Mouse (Mus musculus) induced T-regulatory cell, adult 2 months (primary cell): ENCODE results near the gene Il1rl1.

Experiments used
- DNase-seq: peaks from one replicate; pipeline ENCODE4 v3.0.0-alpha.2; 2012; ENCODE audit warnings: low read depth

Gene Il1rl1

DNA sequence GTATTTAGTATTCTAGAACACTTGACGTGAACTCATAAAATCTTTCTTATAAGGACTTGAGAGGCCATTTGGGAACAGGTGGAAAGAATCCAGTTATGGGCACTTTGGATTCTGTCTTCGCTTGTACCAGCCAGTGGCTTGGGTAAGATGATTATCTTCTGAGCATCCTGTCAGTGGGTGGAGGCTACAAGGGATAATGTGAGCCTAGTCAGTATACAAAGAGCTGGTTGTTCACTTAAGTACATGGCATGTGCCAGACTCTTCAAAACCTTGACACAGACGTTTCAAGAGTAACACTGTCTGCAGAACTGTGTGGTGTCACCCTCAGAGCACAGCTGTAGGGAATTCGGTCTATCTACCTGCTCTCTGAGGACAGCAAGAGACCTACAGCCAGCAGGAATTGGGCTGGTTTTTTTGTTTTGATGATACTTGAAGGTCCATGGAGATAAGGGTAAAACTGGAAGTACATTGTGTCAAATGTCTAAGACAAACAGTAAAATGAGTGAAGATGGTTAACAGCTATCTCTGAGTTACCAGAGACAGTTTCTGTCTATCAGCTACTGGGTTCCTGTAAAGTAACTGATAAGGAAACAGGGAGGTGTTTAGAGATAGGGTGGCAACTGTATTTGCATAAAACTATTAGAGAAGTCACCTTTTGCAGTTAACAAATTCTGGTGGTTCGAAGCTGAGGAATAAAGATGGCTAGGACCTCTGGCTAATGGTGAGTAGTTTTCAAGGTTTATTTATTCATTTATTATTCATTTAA lies at the start of gene Il1rl1:
TSS of gene Il1rl1 (plus strand) at position 661 of the 766 bp plus-strand sequence.
- DNase-seq: peak; percentile 54

DNA sequence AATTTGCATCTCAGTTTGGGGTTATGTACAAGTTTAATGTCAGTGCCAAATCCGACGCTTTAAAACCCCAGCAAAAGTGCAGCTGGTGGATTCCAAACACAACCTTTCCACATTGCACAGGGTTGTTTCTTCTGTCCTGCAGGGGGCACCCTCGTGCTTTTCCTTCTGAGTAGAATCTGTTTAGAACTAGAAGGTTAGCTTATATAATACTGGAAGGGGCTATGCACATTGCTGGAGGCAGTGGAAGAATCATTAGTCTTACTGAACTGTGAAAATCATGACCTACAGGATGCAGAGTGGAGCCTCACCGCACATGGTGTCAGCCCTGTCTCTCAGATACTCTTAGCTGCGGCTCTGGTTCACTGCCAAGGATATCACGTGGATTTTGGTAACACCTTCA lies 49.3 kb upstream of the Il1rl1 start:
- DNase-seq: peak; percentile 91

DNA sequence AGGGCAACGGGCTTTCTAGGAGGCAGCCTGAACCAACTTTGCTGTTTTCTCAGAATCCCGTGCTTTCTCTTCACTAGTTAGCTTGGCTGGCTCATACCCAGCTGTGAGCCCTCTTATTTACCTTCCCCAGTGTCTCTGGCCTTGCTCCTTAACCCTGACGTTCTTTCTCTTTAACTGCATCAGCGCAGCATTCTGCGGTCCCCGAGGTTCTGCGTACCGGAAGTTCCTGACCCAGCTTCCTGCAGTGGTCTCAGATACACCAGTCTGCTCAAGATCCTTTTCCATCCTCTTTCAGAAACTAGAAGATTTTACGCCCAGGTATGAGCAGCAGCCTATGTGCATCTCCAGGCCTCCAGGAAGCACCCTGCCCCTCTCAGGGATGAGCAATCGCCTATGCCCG lies 48.4 kb upstream of the Il1rl1 start:
- DNase-seq: peak; percentile 85

DNA sequence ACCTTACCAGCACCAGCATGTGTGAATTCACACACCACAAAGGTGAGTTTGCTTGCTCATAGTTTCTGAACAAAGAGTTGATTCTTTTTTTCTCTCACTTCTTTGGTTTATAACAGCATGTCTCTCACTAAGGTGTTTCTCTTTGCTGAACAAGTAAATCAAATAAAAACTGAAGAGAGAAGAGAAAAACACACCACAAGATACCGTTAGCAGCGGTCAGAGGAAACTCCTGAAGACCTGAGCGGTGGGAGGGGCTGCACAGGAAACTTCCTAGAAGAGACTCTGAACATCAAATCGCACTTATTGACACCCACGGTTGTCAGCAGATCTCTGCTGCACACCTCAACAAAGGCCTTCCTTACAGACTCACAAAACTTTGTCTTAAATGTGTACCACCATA lies 46.5 kb upstream of the Il1rl1 start:
- peak; percentile 83 for DNase-seq

DNA sequence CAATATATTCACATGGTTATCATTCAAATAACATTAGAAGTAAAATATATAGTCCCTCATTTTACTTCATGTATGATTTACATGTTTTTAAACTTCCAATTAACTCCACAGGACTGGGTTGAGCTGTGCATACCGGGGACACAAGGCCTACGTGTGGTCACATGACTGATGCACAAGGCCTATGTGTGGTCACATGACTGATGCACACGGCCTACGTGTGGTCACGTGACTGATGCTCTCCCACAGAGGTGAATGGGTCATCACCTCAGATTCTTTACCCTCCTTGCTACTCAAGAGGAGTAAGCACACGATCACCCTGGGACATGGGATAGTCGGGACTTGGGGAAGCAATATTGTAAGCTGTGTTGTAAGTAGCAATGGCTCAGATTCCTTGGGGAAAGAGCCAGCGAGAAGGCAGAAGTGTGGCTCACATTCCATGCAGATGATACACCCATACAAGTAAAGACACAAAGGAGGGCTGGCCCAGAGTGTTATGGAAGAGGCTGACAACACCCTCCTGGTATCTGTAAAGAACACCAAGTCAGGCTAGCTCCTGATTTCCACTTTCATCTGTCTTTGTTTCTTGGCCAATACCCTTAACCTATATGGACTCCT lies 44.3 kb upstream of the Il1rl1 start:
- no peak for DNase-seq

DNA sequence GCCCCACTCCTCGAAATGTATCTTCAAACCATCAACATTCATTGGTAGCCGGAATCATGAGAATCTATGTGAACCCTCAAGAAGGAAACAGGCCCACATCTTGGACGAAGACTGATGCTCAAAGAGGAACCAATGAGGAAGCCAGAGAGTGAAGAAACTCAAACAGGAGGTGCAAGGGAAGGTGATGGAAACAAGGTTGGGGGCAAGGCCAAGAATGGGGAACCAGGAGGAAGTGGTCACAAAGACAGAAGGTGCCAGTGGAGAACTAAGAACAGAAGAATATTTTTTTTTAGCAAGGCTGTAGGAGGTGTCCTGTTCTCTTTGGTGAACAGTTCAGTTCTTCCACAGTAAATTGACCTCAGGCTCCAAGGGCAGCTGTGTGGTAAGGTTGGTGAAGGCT lies 38.0 kb upstream of the Il1rl1 start:
- peak; percentile 56 for DNase-seq

DNA sequence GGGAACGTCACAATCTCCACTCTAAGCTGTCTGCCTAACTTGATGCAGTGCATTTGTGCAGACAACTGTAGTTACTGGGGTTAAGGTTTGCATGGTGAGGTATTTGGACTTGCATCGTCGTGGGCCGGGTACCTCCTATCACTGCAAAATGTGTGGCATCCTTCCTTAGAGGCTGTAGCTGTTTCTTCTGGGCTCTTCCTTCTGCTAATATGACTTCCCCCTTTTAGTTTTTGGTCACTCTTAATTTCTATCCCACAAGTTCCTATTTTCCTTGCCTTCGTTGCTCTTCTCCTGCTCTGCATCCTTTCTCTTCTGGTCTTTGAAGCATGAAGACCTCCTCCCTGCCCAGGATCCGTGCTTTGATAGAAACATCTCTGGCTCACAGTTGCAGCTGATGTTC lies 36.8 kb upstream of the Il1rl1 start:
- peak; percentile 38 for DNase-seq

DNA sequence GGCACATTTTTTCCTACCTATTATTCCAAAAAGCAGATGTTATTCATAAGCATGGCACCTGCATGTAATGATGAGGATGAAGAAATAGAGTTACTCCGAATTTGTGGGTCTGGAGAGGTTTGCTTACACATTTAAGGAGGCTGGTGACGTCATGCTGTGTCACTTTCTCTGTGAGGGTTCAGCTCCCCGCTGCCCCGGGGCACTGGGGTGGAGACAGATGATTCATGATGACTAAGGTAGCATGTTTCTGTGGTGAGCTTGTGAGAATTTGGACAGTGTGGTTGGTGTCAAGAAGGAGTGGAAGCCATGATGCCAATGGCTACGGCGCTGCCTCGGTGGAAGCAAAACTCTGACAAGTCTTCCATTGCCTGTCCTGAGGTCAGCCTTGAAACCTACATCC lies 36.2 kb upstream of the Il1rl1 start:
- DNase-seq: peak; percentile 90

DNA sequence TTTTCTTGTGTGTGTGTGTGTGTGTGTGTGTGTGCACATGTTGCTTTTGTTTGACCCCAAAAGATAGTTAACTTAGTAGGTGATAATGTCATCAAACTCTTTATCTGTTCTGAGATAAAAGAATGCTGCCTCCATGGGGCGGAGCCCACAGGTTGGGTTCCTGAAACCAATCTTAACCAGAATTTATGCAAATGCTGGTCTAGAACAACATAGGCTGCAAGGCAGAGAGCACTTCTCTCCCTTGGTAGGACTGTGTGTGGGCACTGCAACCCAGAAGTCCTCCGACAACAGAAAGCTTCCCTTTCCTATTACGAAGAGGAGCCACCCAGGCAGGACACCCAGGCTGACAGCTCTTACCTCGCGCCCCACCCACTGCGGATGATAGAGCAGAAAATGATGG lies 29.7 kb upstream of the Il1rl1 start:
- peak; percentile 70 for DNase-seq

DNA sequence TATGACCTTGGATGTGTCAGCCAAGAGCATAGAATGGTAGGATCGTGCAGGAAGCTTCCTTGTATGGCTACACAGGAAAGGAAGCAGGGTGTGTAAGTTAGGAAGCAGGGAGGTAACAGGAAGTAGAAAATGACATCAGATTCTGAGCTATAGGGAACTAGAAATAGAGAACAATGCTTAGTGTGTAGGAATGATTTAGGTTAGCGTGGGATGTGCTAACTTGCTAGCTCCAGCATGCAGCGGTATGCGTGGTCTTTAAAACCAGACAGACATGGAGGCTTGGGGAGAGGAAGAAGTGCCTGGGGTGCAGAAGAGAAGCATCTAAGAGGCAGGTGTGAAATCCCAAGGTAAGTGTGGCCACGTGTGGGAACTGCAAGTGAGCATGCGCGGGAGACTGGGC lies 24.7 kb upstream of the Il1rl1 start:
- no peak for DNase-seq

DNA sequence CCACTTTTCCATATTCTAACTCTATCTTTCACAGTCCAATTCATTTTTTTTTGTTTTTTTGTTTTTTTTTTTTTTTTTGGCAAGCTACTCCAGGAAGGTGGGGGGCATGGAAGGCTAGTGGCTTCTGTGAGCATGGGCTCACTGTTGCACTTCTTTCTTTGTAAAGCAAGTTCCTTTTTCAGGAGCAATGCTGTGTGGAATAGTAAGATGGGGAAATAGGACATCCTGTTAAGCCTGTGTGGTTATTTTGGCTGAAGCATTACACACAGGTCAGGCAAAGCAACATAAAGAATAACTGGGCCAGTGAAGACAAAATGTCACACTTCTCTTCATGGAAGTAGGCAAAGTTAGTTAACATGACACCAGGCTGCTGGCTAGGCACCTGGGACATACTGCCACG lies 19.5 kb upstream of the Il1rl1 start:
- DNase-seq: no peak

DNA sequence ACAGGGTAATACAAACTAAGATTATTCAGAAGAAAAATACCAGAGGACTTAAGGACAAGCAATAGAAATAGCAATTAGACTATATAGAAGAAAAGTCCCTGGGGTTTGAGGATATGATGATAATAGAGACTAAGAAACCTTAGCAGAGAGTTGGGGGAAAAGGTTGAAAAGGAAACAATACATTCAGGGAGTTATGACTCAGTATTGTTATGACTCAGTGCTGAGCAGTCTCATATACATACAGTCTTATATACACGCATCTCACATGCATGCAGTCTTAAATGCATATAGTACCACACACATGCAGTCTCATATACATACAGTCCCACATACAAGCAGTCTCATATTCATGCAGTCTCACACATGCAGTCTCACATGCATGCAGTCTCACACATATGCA lies 16.3 kb upstream of the Il1rl1 start:
- peak; percentile 74 for DNase-seq

DNA sequence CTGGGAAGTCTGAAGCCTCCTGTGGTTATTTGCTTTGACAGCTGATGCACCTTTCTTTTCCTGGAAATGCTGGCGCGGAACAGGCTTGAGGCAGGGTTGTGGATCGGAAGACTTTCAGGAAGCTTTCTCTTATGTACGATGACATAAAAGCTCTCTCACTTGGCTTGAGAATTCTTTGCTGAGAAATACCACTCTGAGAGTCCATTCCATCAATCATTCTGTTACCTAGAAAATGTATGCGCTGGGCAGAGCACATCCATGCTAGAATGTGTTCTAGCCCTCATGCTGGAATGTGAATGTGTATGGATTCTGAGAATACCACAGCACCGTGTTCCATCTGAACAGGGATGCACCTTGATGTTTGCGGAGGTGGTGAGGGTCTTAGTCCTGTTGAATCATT lies 15.1 kb upstream of the Il1rl1 start:
- DNase-seq: no peak

DNA sequence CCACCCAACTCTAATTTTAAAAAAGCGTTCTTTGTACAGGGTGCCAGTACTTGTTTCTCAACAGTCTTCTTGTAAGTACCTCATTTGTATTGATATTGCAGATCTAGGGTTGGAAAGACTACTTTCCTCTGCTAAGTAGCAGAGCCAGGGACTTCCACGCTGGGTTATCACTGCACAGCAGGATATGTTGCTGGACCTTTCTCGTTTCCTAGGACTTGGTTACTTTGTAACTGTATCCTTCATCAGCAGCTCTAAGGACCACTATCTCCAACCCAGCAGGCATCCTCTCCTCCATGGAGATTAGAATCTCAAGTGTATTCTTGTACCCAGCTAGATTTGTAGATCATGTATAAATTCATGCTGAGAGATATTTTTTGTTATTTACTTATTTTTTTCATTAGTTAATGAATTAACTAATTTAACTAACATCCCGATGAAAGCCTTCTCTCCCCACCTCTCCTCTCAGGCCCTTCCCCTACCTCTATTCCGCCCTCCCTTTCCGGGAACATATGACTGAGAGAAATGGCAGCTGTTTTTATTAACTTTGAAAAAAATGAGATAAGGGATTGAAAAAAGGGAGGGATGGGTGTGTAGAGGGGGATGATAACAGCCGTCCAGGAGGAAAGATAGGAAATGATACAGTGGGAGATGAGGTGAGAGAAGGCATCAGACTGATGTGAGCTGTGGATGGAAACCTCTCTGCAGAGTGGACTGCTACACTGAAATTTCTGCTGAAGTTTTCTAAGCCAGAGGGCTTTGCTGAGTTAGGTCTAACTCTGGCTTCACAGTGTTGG lies 14.3 kb upstream of the Il1rl1 start:
- DNase-seq: no peak

DNA sequence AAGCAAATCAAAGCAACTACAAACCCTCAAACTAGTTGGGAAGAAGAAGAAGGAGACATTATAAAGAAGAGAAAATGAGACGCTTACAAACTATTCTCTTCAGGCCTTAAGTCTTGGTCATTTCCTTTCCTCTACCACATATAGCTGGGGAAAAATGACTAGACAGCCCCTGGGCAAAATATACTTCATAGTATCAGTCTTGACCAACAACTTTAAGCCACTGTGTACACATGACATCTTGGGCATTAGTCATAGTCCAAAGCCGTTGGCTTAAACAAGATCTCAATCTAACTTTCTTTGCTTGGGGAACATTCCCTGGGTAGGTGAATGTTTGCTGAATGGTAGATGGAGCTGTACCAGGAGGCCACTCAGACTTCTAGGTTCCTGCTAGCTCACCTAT lies 12.3 kb upstream of the Il1rl1 start:
- no peak for DNase-seq

DNA sequence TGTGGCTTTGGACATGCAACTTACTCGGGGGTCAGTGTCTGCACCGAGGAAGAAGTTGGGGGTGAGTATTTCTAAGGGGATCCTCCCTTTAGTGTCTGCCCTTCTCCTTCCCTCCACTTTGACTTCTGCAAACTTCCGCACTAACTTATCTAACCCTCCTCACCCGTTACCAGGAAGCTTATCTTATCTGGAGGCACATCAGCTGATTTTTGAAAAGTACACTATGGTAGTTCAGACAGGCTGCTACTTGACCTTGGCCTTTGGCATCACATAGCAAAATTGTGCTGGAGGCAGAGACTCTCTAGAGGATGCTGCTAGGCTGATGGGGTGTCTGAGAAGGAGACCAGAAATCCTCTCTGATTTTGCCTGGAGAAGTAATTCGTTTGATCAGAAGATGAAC lies 10.9 kb upstream of the Il1rl1 start:
- no peak for DNase-seq

DNA sequence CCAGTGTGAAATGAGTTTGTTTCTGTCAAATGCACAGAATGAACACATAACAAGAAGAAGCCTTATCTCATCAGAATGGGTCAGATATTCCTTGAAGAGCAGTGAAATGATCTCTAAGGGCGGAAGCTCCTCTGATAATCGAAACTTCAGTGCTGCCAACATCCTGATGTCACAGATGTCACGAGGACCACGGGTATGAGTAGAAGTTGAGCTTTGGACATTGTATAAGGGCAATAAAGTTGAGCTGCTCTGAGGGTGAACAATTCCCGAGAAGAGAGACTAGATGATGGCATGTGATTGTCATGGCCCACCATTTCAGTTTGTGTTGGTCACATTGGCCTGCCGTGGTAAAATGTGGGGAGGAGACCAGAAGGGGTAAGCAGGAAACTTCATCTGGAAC lies 5.5 kb upstream of the Il1rl1 start:
- no peak for DNase-seq

DNA sequence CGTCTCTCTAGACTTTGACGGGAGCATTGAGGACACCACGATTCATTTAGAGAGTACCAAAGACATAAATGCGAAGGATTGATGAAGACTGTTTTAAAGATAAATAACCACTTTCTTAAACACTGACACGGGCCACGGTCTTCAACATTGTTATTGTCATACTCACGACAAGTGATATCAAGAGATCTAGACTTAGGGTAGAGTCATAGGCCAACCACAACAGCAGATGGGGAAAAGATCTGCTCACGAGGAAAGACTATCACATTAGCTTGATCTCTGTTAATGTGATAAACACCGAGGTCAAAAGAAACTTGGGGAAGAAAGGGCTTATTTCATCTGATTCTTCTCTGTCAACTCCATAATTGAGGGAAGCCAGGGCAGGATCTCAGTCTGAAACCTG lies 2.1 kb upstream of the Il1rl1 start:
- DNase-seq: peak; percentile 70

DNA sequence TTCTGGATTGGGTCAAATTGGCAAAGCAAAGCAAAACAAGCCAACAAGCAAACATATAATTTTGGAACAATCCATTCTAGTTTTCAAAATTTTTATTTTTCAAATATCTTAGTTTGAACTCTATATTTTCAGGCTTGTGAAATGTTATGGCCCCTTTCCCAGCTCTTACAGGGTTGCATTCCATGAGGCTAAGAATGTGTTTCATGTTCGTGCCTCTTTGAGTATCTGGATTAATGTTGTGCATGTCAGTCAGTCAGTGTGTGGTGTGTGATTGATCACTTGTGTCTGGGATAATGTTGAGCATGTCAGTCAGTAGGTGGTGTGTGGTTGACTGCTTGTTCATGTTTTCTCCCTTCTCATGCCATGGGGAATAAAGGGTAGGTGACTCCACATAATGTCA lies 1.5 kb upstream of the Il1rl1 start:
- no peak for DNase-seq

DNA sequence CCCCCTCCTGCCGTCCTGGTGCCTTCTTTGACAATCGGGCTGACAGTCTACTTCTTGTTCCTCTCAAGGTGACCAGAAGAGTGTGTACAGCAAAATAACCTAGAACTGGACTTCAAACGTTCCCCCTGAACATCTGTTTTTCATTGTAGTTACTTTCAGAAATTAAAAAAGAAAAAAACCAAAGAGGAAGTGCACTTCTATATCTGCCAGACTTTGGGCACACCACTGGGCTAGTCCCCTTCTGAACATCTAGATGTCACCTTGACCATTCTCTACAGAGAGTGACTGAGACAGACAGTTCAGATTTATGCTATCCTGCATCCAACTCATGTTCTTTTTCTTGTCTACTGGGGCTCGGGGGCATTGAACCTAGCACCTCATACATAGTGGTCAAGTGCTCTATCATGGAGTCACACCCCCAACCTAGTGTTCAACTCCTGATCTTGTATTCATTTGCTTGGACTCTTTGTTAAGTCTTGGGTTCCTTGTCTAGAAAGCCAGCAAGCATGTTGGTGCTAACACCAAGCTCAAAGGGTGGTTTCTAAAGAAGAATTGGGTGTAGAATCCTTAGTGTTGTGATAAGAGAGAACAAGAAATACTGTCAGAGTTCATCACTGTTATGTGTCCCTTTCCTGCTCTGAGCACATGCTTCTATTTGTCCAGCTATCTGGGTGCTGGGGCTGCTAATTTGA lies 919 bp downstream of the Il1rl1 start:
- no peak for DNase-seq

DNA sequence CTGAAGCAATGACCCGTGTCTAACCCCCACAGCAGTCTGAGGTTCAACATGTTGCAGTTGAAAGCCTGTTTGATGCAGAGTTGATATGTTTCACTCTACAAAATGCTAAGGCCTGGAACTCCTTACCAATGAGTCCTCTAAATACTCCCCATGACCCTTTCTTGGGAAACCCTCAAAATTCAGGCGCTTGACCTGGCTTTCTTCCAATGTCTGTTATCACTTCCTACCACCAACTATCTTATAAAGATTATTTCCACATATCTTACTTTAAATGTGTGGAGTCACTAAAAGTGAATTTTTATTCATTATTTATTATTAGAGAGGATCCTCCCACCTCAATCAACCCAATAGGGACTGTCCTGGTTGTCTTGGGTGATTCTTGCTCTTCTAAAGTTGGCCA lies 2.8 kb downstream of the Il1rl1 start:
- DNase-seq: no peak

DNA sequence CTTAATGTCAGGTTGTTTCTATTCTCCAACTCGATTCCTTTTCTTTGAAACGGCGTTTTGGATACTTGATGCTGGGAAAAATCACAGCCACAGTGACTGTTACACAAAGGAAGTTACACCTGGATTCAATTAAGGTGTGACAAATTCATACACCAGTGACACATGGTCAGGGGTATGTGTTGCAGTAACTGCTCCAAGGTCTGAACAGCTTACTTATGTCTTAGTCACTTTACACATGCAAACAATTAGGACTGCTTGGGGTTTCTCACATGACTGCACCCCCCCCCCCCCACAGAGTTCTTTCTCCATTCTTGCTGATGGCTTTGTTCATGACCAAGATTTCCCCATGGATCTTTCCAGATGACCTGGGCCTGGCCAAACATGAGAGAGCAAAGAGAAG lies 6.6 kb downstream of the Il1rl1 start:
- no peak for DNase-seq

DNA sequence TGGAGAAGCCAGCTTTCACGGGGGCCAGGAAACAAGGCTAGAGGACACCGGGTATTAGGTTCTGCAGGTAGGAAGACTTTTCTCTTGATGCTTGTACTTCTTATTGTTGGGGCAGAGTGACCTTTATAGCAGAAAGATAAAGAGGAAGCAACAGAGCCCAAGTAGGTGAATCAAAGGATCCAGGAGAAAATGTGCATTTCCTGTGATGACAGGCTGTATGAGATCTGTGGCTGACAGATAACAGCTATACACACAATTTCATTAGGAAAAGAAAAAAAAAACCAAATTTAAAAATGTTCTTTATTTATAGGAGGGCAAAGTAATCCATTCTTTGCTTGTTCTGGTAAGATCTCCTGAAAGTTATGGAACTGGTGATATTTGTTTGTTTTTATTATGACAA lies 8.0 kb downstream of the Il1rl1 start:
- no peak for DNase-seq
